Mouse (Mus musculus) ES-Bruce4 (cell line): ENCODE results near the gene Cox7b2. TPM values are rescaled to one million over a fixed set of nuclear protein-coding genes. Genes with fewer than 3 reads are reported as not detected.
"Not testable (repeated sequence)": the region's sequence is repeated elsewhere in the genome, so short reads cannot be mapped to it uniquely, and the experiment has no call there.

Source experiments
- H3K27ac ChIP-seq: 2 replicates; pipeline ENCODE4 v1.5.1; 2012; ENCODE audit warnings: low read length, inconsistent platforms; ENCODE audit not compliant: insufficient read depth
- H3K27me3 ChIP-seq: 2 replicates; pipeline ENCODE4 v1.6.1; 2012; ENCODE audit warnings: mild to moderate bottlenecking, low read length, inconsistent platforms; ENCODE audit not compliant: control insufficient read depth, poor library complexity, insufficient read depth, severe bottlenecking
- H3K36me3 ChIP-seq: 2 replicates; pipeline ENCODE4 v1.6.1; 2012; ENCODE audit warnings: inconsistent platforms, mild to moderate bottlenecking, low read length, moderate library complexity; ENCODE audit not compliant: control insufficient read depth, poor library complexity, insufficient read depth, severe bottlenecking
- H3K4me1 ChIP-seq: one replicate; pipeline ENCODE4 v1.8.1; 2011; ENCODE audit warnings: low read length; ENCODE audit not compliant: control insufficient read depth, insufficient read depth
- H3K4me3 ChIP-seq: 2 replicates; pipeline ENCODE4 v1.5.1; 2011; ENCODE audit warnings: low read depth, mild to moderate bottlenecking, low read length
- H3K9ac ChIP-seq: 2 replicates; pipeline ENCODE4 v1.6.1; 2012; ENCODE audit warnings: low read depth, mild to moderate bottlenecking, inconsistent platforms; ENCODE audit not compliant: poor library complexity, severe bottlenecking
- H3K9me3 ChIP-seq: replicated peaks from 2 replicates; pipeline ENCODE4 v1.6.1; 2012; ENCODE audit warnings: mild to moderate bottlenecking, low read length, inconsistent platforms; ENCODE audit not compliant: control insufficient read depth, poor library complexity, insufficient read depth, severe bottlenecking
- CTCF ChIP-seq: IDR thresholded peaks from one replicate; pipeline ENCODE4 v1.8.1; 2011; ENCODE audit warnings: low read depth, low read length
- EP300 ChIP-seq: IDR thresholded peaks from 2 replicates; pipeline ENCODE4 v1.6.1; 2011; ENCODE audit warnings: low read depth, low read length; ENCODE audit not compliant: insufficient read depth
- POLR2A ChIP-seq: IDR thresholded peaks from one replicate; pipeline ENCODE4 v1.8.1; 2011; ENCODE audit warnings: low read length; ENCODE audit not compliant: insufficient read depth
- polyA plus RNA-seq: library from polyadenylated mRNA; stranded (reverse); fragments of >200 nt; gene quantifications from 2 replicates; pipeline ENCODE4 v1.2.4, GENCODE M21; 2011; ENCODE audit warnings: low read depth; ENCODE audit not compliant: missing spikeins, insufficient read depth, insufficient read length

Gene Cox7b2
- polyA plus RNA-seq: not detected in 2 replicates

- no peak within 1 kb of the TSS for H3K27ac ChIP-seq
- TF ChIP-seq CTCF: no peak
- TF ChIP-seq EP300: no peak
- TF ChIP-seq POLR2A: no peak
- 0 out of 2 replicates have a peak, but pooled peaks cover 6% of the 10 kb centered on the region for H3K9me3 ChIP-seq
- H3K4me3 ChIP-seq: no peak within 1 kb of the TSS
- no peaks in the 10 kb centered on the region for H3K4me1 ChIP-seq
- no peak within 1 kb of the TSS for H3K9ac ChIP-seq
- H3K36me3 ChIP-seq: no peaks in the 10 kb centered on the region
- H3K27me3 ChIP-seq: no peaks in the 10 kb centered on the region
These were observed at the start of gene Cox7b2 for GRCm38 (mm10) chr5:71548079-71548478. Gene Cox7b2 (minus strand): TSS chr5:71548205.

DNA sequence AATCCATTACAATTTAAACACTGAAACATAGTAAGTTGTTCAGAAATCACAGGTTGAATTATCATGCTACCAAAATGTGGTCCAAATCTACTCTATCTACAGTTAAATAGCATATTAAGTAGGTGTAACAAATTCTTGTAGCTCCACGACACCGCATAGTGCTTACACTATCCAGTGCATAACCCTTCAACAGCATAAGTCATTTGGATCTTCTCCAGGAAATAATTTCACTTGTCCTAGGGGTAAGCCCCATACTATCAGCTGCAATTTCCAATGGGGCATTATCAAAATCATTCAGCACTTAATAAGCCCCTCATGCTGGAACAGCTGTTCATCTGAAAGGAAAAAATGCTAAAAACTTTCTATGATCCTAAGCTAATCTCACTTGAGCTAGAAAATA, 47.3 kb upstream of the Cox7b2 start:
- Histone ChIP-seq H3K36me3 (no peaks in the 10 kb centered on the region), H3K27ac (no peak overlapping the region), H3K27me3 (no peaks in the 10 kb centered on the region), H3K9ac (no peak overlapping the region), H3K9me3 (no peaks in the 10 kb centered on the region), H3K4me3 (no peak overlapping the region), H3K4me1 (no peaks in the 10 kb centered on the region)
- TF ChIP-seq POLR2A (no peak), EP300 (no peak), CTCF (no peak)

DNA sequence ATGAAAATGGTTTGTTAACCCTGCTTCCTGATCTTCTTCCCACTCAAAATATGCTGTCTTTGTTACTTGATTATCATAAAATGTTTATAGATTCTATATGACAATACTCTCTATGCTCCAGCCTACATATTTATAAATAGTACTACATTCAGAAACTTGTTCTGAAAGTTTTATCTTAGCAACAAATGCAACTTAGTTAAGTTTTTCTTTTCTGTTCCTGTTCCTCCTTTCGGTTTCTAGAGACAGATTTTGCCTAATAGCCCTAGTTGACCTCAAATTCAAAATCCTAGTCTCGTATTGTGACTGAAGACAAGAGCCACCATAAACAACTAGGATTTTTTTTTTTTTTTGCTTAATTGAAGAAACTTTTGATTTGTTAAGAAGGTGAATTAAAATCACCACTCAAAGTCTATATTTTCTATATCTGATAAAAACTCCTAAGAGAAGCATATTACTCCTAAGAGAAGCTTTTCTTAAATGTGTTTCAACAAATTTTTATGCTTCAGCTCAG, 45.8 kb upstream of the Cox7b2 start:
- no peak overlapping the region for H3K9ac ChIP-seq
- no peak overlapping the region for H3K4me3 ChIP-seq
- H3K9me3 ChIP-seq: no peaks in the 10 kb centered on the region
- H3K27ac ChIP-seq: no peak overlapping the region
- H3K4me1 ChIP-seq: no peaks in the 10 kb centered on the region
- TF ChIP-seq POLR2A: no peak
- TF ChIP-seq EP300: no peak
- no peak for TF ChIP-seq CTCF
- no peaks in the 10 kb centered on the region for H3K36me3 ChIP-seq
- no peaks in the 10 kb centered on the region for H3K27me3 ChIP-seq

DNA sequence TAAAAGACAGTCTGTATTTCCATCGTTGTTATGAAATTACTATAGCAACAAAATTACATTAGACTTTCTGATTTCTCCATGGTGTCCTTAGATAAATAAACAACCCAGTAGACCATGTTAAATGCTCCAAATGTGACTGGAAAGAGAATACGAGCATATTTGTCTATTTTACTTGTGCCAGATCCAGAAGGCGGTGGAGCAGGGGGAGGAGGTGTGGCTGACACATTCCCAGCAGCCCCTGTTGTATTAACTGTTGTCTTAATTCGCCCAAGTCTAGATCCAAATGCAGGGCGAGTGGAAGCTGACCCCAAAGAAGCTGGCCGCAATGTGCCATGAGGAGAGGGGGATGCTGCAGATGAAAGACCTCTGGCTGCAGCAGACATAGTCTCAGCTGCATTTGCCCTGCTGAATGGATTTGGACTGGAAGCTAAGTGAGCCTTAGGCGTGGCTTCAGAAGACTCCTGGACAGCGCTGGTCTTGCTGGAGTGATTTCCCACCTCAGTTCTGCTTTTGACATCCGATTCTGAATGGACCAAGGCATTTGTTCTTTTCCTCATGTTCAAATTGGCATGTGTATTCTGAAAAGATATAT, 23.7 kb upstream of the Cox7b2 start:
- no peak for TF ChIP-seq POLR2A
- no peak for TF ChIP-seq EP300
- TF ChIP-seq CTCF: no peak
- no peaks in the 10 kb centered on the region for H3K9me3 ChIP-seq
- H3K36me3 ChIP-seq: no peaks in the 10 kb centered on the region
- H3K27ac ChIP-seq: no peak overlapping the region
- no peak overlapping the region for H3K4me3 ChIP-seq
- H3K27me3 ChIP-seq: no peaks in the 10 kb centered on the region
- no peak overlapping the region for H3K9ac ChIP-seq
- H3K4me1 ChIP-seq: no peaks in the 10 kb centered on the region

- Histone ChIP-seq H3K27me3 (no peaks in the 10 kb centered on the region), H3K27ac (no peak overlapping the region), H3K36me3 (no peaks in the 10 kb centered on the region), H3K9ac (no peak overlapping the region), H3K4me3 (no peak overlapping the region), H3K4me1 (no peaks in the 10 kb centered on the region), H3K9me3 (0 out of 2 replicates have a peak, but pooled peaks cover 6% of the 10 kb centered on the region)
- TF ChIP-seq POLR2A: no peak
- TF ChIP-seq CTCF: no peak
- TF ChIP-seq EP300: no peak
These were observed 2.5 kb downstream of the Cox7b2 start for GRCm38 (mm10) chr5:71545554-71545953.

GRCm38 (mm10) chr5:71525486-71525885, 22.5 kb downstream of the Cox7b2 start:
- H3K4me1 ChIP-seq, H3K27ac ChIP-seq, H3K9me3 ChIP-seq, H3K36me3 ChIP-seq, H3K27me3 ChIP-seq, H3K9ac ChIP-seq: not testable (repeated sequence)
- 0 out of 2 replicates have a peak overlapping the region, but pooled peaks have one; percentile 37 for H3K4me3 ChIP-seq
